Mouse (Mus musculus): ENCODE data around the gene Mcts2. TPM values are rescaled to one million over a fixed set of nuclear protein-coding genes. Genes with fewer than 3 reads are reported as not detected.

The Mcts2 gene
- total and polyA plus RNA-seq, 3 experiments = 2.7 to 3.0 TPM; not detected in 1

DNA sequence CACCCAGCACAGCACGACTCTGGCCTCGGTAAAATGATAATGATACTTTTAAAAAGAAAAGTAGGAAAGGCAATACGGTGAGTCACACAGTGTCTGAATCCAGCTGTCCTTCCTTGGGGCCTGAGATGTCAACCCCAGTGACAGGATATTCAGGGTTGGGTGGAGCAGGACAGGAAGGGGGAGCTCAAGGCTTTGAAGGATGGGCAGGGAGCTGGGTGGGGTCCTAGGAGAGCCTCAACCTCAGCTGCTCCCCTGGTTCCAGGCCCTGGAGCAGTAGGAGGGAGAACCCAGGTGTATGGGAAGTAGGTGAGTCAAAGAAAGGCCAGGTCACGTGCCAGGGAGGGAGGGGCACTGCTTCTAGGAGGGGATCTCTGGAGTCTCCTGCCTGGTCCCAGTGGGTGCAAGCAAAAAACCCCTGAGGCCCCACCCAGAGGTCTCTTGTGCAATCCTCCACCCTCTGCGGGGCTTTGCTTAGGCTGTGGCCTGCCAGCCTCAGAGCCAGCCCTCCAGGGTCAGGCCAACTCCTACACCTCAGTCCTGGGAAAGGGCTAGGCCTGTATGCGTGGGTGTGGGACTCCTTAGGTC is 40.0 kb downstream of the Mcts2 start:
- H3K27ac ChIP-seq (ENCODE audit: control insufficient read depth, low read depth, low read length) = no peak overlapping the region
- no peak for DNase-seq (ENCODE audit: low read depth, low spot score)

DNA sequence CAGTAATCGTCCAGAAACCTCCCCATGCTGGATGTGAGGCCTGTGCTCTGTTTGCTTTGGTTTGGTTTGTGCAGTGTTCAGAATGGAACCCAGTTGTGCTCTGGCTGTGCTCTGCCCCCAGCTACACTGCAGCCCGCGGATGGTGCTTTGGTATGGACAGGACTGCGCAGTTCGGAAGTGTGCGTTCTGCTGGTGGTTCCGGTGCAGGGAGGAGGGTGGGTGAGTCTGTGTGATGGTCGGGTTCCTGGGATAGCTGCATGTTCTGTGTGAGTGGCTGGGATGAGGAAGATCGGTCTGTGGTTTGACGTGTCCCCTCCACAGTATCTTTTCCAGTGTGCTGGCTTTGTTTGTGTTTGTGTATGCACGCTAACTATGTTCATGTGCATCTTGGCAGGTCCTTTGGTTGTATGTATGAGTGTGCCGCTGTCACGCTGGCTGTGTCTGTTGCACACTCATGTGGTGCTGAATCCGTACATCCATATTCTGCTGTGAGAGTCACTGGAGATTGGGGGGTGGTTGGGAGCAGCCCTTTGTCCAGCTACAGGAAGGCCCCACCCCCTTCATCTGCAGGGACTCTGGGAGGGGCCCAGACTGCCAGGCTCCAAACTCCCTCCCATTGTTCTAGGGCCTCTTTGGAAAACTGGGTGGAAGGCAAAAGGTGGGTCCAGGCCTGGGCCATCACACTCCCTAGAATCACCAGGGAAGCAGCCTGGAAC is 41.1 kb downstream of the Mcts2 start:
- H3K9me3 ChIP-seq (replicated peaks; ENCODE audit: insufficient read depth, low read length) = no peaks in the 10 kb centered on the region
- no peaks in the 10 kb centered on the region for H3K36me3 ChIP-seq (ENCODE audit: control insufficient read depth in 1 of 2, insufficient read depth in 2 of 2, low read length in 2 of 2)
- no peak overlapping the region for H3K27ac ChIP-seq (ENCODE audit: control insufficient read depth, low read depth, low read length)
- no peak overlapping the region for H3K4me3 ChIP-seq (ENCODE audit: control insufficient read depth in 1 of 2, insufficient read depth in 1 of 2, low read depth in 2 of 2, low read length in 2 of 2)
- no peaks in the 10 kb centered on the region for H3K4me1 ChIP-seq (ENCODE audit: control insufficient read depth in 1 of 2, insufficient read depth in 2 of 2, low read length in 2 of 2)
- no peak for TF ChIP-seq MAX (IDR thresholded peaks at IDR 0.05; ENCODE audit: low read length)
- no peak for TF ChIP-seq GATA1 (IDR thresholded peaks at IDR 0.05; ENCODE audit: low read depth, low read length)
- no peak for TF ChIP-seq CTCF (IDR thresholded peaks at IDR 0.05 in 2 of 3, conservative IDR thresholded peaks at IDR 0.05 in 1 of 3; ENCODE audit: control insufficient read depth in 1 of 3, insufficient read depth in 1 of 3, low read depth in 2 of 3, low read length in 3 of 3, poor library complexity in 1 of 3, severe bottlenecking in 1 of 3)
- TF ChIP-seq MXI1 (IDR thresholded peaks at IDR 0.05; ENCODE audit: low read depth, low read length) = no peak
- no peaks in the 10 kb centered on the region for H3K79me2 ChIP-seq (ENCODE audit: control insufficient read depth, insufficient read depth, low read length, poor library complexity)
- no peak for DNase-seq (ENCODE audit: low read depth, low spot score)
- H3K27me3 ChIP-seq (ENCODE audit: control insufficient read depth in 1 of 2, insufficient read depth in 2 of 2, low read length in 2 of 2) = no peaks in the 10 kb centered on the region; a peak in 1 of 4 replicates
- no peak overlapping the region for H3K9ac ChIP-seq (ENCODE audit: control insufficient read depth, low read depth, low read length, poor library complexity, severe bottlenecking)

More for the DNA sequence above, 40.0 kb downstream of the Mcts2 start:
- TF ChIP-seq MYC (IDR thresholded peaks at IDR 0.05; ENCODE audit: low read depth, low read length) (no peak), ZNF384 (IDR thresholded peaks at IDR 0.05; ENCODE audit: low read depth, low read length) (no peak), POLR2AphosphoS2 (IDR thresholded peaks at IDR 0.05; ENCODE audit: low read length) (no peak), ZC3H11A (IDR thresholded peaks at IDR 0.05; ENCODE audit: low read depth, low read length) (no peak), EP300 (IDR thresholded peaks at IDR 0.05; ENCODE audit: low read depth in 1 of 2, low read length in 2 of 2) (no peak), KAT2A (conservative IDR thresholded peaks at IDR 0.05; ENCODE audit: low read depth, low read length) (no peak), TAL1 (IDR thresholded peaks at IDR 0.05; ENCODE audit: low read length) (no peak), GATA1 (IDR thresholded peaks at IDR 0.05; ENCODE audit: low read depth, low read length) (no peak)
- Histone ChIP-seq H3K4me1 (ENCODE audit: control insufficient read depth in 1 of 2, insufficient read depth in 2 of 2, low read length in 2 of 2) (no peaks in the 10 kb centered on the region), H3K9me3 (replicated peaks; ENCODE audit: insufficient read depth, low read length) (no peaks in the 10 kb centered on the region), H3K79me2 (ENCODE audit: control insufficient read depth, insufficient read depth, low read length, poor library complexity) (no peaks in the 10 kb centered on the region), H3K4me3 (ENCODE audit: control insufficient read depth in 1 of 2, insufficient read depth in 1 of 2, low read depth in 2 of 2, low read length in 2 of 2) (no peak overlapping the region), H3K9ac (ENCODE audit: control insufficient read depth, low read depth, low read length, poor library complexity, severe bottlenecking) (no peak overlapping the region), H3K27me3 (ENCODE audit: control insufficient read depth in 1 of 2, insufficient read depth in 2 of 2, low read length in 2 of 2) (no peaks in the 10 kb centered on the region; a peak in 1 of 4 replicates), H3K36me3 (ENCODE audit: control insufficient read depth in 1 of 2, insufficient read depth in 2 of 2, low read length in 2 of 2) (no peaks in the 10 kb centered on the region)

DNA sequence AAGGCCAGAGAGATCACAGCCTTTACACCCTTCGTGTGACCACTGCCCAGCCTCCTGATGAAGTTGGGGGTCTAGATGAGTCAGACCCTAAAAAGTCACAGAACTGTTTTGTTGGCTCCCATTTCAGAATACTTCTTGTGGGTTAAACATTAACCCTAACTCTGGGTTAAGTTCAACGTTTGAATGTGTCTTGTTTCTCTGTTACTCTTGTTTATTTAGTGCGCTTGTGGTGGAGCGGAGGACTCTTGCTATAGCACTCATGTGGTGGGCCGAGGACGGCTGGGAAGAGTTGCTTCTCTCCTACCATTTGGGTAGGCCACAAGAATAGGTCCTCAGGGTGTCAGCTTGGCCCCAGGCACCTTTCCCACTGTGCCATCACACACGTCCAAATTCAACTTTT is 41.8 kb downstream of the Mcts2 start:
- no peak for DNase-seq (ENCODE audit: low read depth, low spot score)
- Histone ChIP-seq H3K27ac (ENCODE audit: control insufficient read depth, low read depth, low read length) (no peak overlapping the region), H3K9ac (ENCODE audit: control insufficient read depth, low read depth, low read length, poor library complexity, severe bottlenecking) (no peak overlapping the region), H3K4me1 (ENCODE audit: control insufficient read depth in 1 of 2, insufficient read depth in 2 of 2, low read length in 2 of 2) (no peaks in the 10 kb centered on the region), H3K79me2 (ENCODE audit: control insufficient read depth, insufficient read depth, low read length, poor library complexity) (no peaks in the 10 kb centered on the region), H3K9me3 (replicated peaks; ENCODE audit: insufficient read depth, low read length) (no peaks in the 10 kb centered on the region), H3K27me3 (ENCODE audit: control insufficient read depth in 1 of 2, insufficient read depth in 2 of 2, low read length in 2 of 2) (no peaks in the 10 kb centered on the region; a peak in 1 of 4 replicates), H3K36me3 (ENCODE audit: control insufficient read depth in 1 of 2, insufficient read depth in 2 of 2, low read length in 2 of 2) (no peaks in the 10 kb centered on the region), H3K4me3 (ENCODE audit: control insufficient read depth in 1 of 2, insufficient read depth in 1 of 2, low read depth in 2 of 2, low read length in 2 of 2) (no peak overlapping the region)
- TF ChIP-seq POLR2AphosphoS2 (IDR thresholded peaks at IDR 0.05; ENCODE audit: low read length) (no peak), MAZ (IDR thresholded peaks at IDR 0.05; ENCODE audit: low read depth, low read length) (no peak), HCFC1 (IDR thresholded peaks at IDR 0.05; ENCODE audit: low read depth, low read length) (no peak), EP300 (IDR thresholded peaks at IDR 0.05; ENCODE audit: low read depth in 1 of 2, low read length in 2 of 2) (no peak), ETS1 (IDR thresholded peaks at IDR 0.05; ENCODE audit: low read depth, low read length) (no peak), ZMIZ1 (IDR thresholded peaks at IDR 0.05; ENCODE audit: low read depth, low read length) (no peak), CHD1 (IDR thresholded peaks at IDR 0.05; ENCODE audit: low read depth, low read length) (no peak), NRF1 (IDR thresholded peaks at IDR 0.05; ENCODE audit: insufficient read depth, low read depth, low read length, poor library complexity, severe bottlenecking) (no peak), GATA1 (IDR thresholded peaks at IDR 0.05; ENCODE audit: low read depth, low read length) (no peak), NELFE (IDR thresholded peaks at IDR 0.05; ENCODE audit: low read depth, low read length) (no peak), ELF1 (IDR thresholded peaks at IDR 0.05; ENCODE audit: low read depth, low read length) (no peak)
